9 mouse cellular contexts compared by ENCODE assay signal in genomic region chr2:157367991-157368390, GRCm38 (mm10). TPM values are rescaled to one million over a fixed set of nuclear protein-coding genes. Genes with fewer than 3 reads are reported as not detected.
DNase-seq lines count a peak whose midpoint lies in the region; ATAC-seq lines count a peak whose summit lies in the region.
"Had no signal": no experiment of that assay in that cellular context is flagged by ENCODE, and none has a peak within 500 bp of the region (broad histone marks: within the 10 kb centered on the region; RNA-seq: fewer than 3 reads in every experiment).

No protein-coding gene starts in this region.

- DNase-seq in neural tube, embryonic 11.5 days (ENCODE audit: low spot score) = no peak
- no peak for DNase-seq in neural tube, embryonic 10.5 days (ENCODE audit: extremely low spot score, low spot score)
- no peak for DNase-seq in limb, embryonic 10.5 days (ENCODE audit: low spot score)
- DNase-seq in spleen, postnatal 36 days (ENCODE audit: low spot score in 2 of 2) = no peak
- no peak for DNase-seq in kidney, adult 8-10 months

- H3K4me3 ChIP-seq in neural tube, embryonic 11.5 days (ENCODE audit: low read depth, low read length) = peak overlapping the region; percentile 93
- peak overlapping the region; percentile 82 for H3K4me3 ChIP-seq in embryonic facial prominence, embryonic 15.5 days (replicated peaks)
- H3K4me3 ChIP-seq in limb, embryonic 10.5 days = peak overlapping the region; percentile 97
- peak overlapping the region; percentile 69 for H3K4me3 ChIP-seq in neural tube, embryonic 13.5 days

- no peaks in the 10 kb centered on the region for H3K9me3 ChIP-seq in neural tube, embryonic 11.5 days (ENCODE audit: control insufficient read depth, low read length)
- H3K9me3 ChIP-seq in embryonic facial prominence, embryonic 15.5 days (replicated peaks) = no peaks in the 10 kb centered on the region
- no peaks in the 10 kb centered on the region for H3K9me3 ChIP-seq in limb, embryonic 10.5 days (replicated peaks)
- H3K9me3 ChIP-seq in neural tube, embryonic 13.5 days = no peaks in the 10 kb centered on the region

- H3K9ac ChIP-seq in neural tube, embryonic 11.5 days (ENCODE audit: low read length) = peak overlapping the region; percentile 96
- peak overlapping the region; percentile 89 for H3K9ac ChIP-seq in embryonic facial prominence, embryonic 15.5 days
- H3K9ac ChIP-seq in neural tube, embryonic 13.5 days = peak overlapping the region; percentile 89

- H3K27ac ChIP-seq in neural tube, embryonic 11.5 days (ENCODE audit: low read depth, low read length) = peak overlapping the region; percentile 89
- H3K27ac ChIP-seq in embryonic facial prominence, embryonic 15.5 days (replicated peaks) = peak overlapping the region; percentile 92
- H3K27ac ChIP-seq in limb, embryonic 10.5 days = peak overlapping the region; percentile 96
- peak overlapping the region; percentile 90 for H3K27ac ChIP-seq in neural tube, embryonic 13.5 days (replicated peaks)

- peaks cover 7% of the 10 kb centered on the region; the same call in 1 of the 2 replicates for H3K4me1 ChIP-seq in neural tube, embryonic 11.5 days (ENCODE audit: control insufficient read depth, insufficient read depth, low read length)
- H3K4me1 ChIP-seq in embryonic facial prominence, embryonic 15.5 days = peaks cover 10% of the 10 kb centered on the region
- H3K4me1 ChIP-seq in limb, embryonic 10.5 days = peaks cover 16% of the 10 kb centered on the region
- peaks cover 35% of the 10 kb centered on the region for H3K4me1 ChIP-seq in neural tube, embryonic 13.5 days (replicated peaks)

- peak; percentile 8; the same call in 1 of the 2 replicates for ATAC-seq in neural tube, embryonic 11.5 days (ENCODE audit: insufficient read depth, low FRiP score, low TSS enrichment)
- ATAC-seq in embryonic facial prominence, embryonic 15.5 days (ENCODE audit: insufficient number of reproducible peaks, low FRiP score, low TSS enrichment, low read depth) = 0 out of 2 replicates have a peak, but pooled peaks have one; percentile 2
- ATAC-seq in neural tube, embryonic 13.5 days (ENCODE audit: low read depth) = no peak; the same call in 1 of the 2 replicates
- no peak for ATAC-seq in monocyte, adult 5-6 weeks (replicated peaks; ENCODE audit: insufficient number of reproducible peaks, low FRiP score, low TSS enrichment, poor library complexity, severe bottlenecking)

- no peaks in the 10 kb centered on the region for H3K27me3 ChIP-seq in neural tube, embryonic 11.5 days (ENCODE audit: control insufficient read depth, insufficient read depth, low read length)
- H3K27me3 ChIP-seq in embryonic facial prominence, embryonic 15.5 days = no peaks in the 10 kb centered on the region
- H3K27me3 ChIP-seq in limb, embryonic 10.5 days (ENCODE audit: low read depth, poor library complexity, severe bottlenecking) = no peaks in the 10 kb centered on the region
- no peaks in the 10 kb centered on the region for H3K27me3 ChIP-seq in neural tube, embryonic 13.5 days

- H3K36me3 ChIP-seq in neural tube, embryonic 11.5 days (ENCODE audit: control insufficient read depth, insufficient read depth, low read length) = no peaks in the 10 kb centered on the region
- H3K36me3 ChIP-seq in embryonic facial prominence, embryonic 15.5 days = no peaks in the 10 kb centered on the region
- peaks cover 13% of the 10 kb centered on the region for H3K36me3 ChIP-seq in limb, embryonic 10.5 days
- no peaks in the 10 kb centered on the region for H3K36me3 ChIP-seq in neural tube, embryonic 13.5 days

- WGBS in neural tube, embryonic 11.5 days = 11% methylated on average over 13 of the region's 13 CpGs
- WGBS in embryonic facial prominence, embryonic 15.5 days = 1% methylated on average over 13 of the region's 13 CpGs
- WGBS in limb, embryonic 10.5 days = 6% methylated on average over 13 of the region's 13 CpGs
- 7% methylated on average over 13 of the region's 13 CpGs for WGBS in neural tube, embryonic 13.5 days

- H3K4me2 ChIP-seq in neural tube, embryonic 11.5 days (ENCODE audit: low read depth) = peak overlapping the region; percentile 94
- peak overlapping the region; percentile 71 for H3K4me2 ChIP-seq in embryonic facial prominence, embryonic 15.5 days (replicated peaks)
- H3K4me2 ChIP-seq in neural tube, embryonic 13.5 days = peak overlapping the region; percentile 95

RNA-seq across cellular contexts. Expression of gene Manbal, which starts 0.6 kb away (rescaled TPM):
- polyA plus RNA-seq in neural tube, embryonic 11.5 days (2014; fragmentation: Nextera tagmentation; extraction: Ambion mirVana) = 34.9 and 36.8 TPM in 2 replicates
- polyA plus RNA-seq in embryonic facial prominence, embryonic 15.5 days (2015; fragmentation: Nextera tagmentation; extraction: Ambion mirVana) = 89.8 and 92.3 TPM in 2 replicates
- polyA plus RNA-seq in limb, embryonic 10.5 days (2016; fragmentation: Nextera tagmentation; extraction: Ambion mirVana) = 70.0 and 70.9 TPM in 2 replicates
- 77.6 and 89.9 TPM in 2 replicates for polyA plus RNA-seq in neural tube, embryonic 13.5 days (2015; fragmentation: Nextera tagmentation; extraction: Ambion mirVana)
- 10.4 to 20.2 TPM (median 14.3 TPM) in 3 replicates for total RNA-seq in monocyte, adult 5-6 weeks (2017)

RNA-seq across cellular contexts. Expression of gene Ghrh, which starts 20.7 kb away (rescaled TPM):
- polyA plus RNA-seq in neural tube, embryonic 11.5 days (2014; fragmentation: Nextera tagmentation; extraction: Ambion mirVana) = not detected in 2 replicates
- not detected in 2 replicates for polyA plus RNA-seq in embryonic facial prominence, embryonic 15.5 days (2015; fragmentation: Nextera tagmentation; extraction: Ambion mirVana)
- not detected in 2 replicates for polyA plus RNA-seq in limb, embryonic 10.5 days (2016; fragmentation: Nextera tagmentation; extraction: Ambion mirVana)
- polyA plus RNA-seq in neural tube, embryonic 13.5 days (2015; fragmentation: Nextera tagmentation; extraction: Ambion mirVana) = 0.57 and 0.68 TPM in 2 replicates
- not detected in 3 replicates for total RNA-seq in monocyte, adult 5-6 weeks (2017)
- total RNA-seq: hematopoietic stem cell, adult 5-6 weeks had no signal

RNA-seq across cellular contexts. Expression of gene Src, which starts 50.3 kb away (rescaled TPM):
- polyA plus RNA-seq in neural tube, embryonic 11.5 days (2014; fragmentation: Nextera tagmentation; extraction: Ambion mirVana) = 15.1 and 17.8 TPM in 2 replicates
- 20.7 and 21.3 TPM in 2 replicates for polyA plus RNA-seq in embryonic facial prominence, embryonic 15.5 days (2015; fragmentation: Nextera tagmentation; extraction: Ambion mirVana)
- 21.7 and 26.2 TPM in 2 replicates for polyA plus RNA-seq in limb, embryonic 10.5 days (2016; fragmentation: Nextera tagmentation; extraction: Ambion mirVana)
- polyA plus RNA-seq in neural tube, embryonic 13.5 days (2015; fragmentation: Nextera tagmentation; extraction: Ambion mirVana) = 32.0 and 32.5 TPM in 2 replicates
- 0.29 to 0.39 TPM (median 0.32 TPM) in 3 replicates for total RNA-seq in monocyte, adult 5-6 weeks (2017)

Comparison
In these comparisons a context has a peak if more than half of its experiments do, and no peak if none do; other contexts are left out.
1. ATAC-seq: peak in neural tube, embryonic 11.5 days (single experiment) and embryonic facial prominence, embryonic 15.5 days (single experiment); none in neural tube, embryonic 13.5 days (single experiment) and monocyte, adult 5-6 weeks (single experiment).
2. Peak in every context shown above with its lines, with median percentiles within 50 percentile points of each other: H3K27ac ChIP-seq, H3K4me2 ChIP-seq, H3K4me3 ChIP-seq and H3K9ac ChIP-seq.